9 mouse cellular contexts compared by ENCODE assay signal in the genomic region with DNA sequence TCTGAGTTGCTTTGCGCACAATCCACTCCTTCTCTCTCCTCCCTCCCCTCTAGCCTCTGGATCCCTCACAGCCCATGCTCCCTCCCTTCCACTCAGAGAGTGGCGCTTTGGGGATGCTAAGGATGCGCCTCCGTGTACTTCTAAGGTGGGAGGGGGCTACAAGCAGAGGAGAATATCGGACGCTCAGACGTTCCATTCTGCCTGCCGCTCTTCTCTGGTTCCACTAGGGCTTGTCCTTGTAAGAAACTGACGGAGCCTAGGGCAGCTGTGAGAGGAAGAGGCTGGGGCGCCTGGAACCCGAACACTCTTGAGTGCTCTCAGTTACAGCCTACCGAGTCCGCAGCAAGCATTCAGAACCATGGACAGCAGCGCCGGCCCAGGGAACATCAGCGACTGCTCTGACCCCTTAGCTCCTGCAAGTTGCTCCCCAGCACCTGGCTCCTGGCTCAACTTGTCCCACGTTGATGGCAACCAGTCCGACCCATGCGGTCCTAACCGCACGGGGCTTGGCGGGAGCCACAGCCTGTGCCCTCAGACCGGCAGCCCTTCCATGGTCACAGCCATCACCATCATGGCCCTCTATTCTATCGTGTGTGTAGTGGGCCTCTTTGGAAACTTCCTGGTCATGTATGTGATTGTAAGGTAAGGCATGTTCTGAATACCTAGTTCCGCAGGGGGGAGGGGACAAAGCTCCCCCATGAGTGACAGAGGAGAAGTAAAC. TPM values are rescaled to one million over a fixed set of nuclear protein-coding genes. Genes with fewer than 3 reads are reported as not detected.
DNase-seq lines count a peak whose midpoint lies in the region; ATAC-seq and TF ChIP-seq lines count a peak whose summit lies in the region.
"Had no signal": no experiment of that assay in that cellular context is flagged by ENCODE, and none has a peak within 500 bp of the region (broad histone marks: within the 10 kb centered on the region; RNA-seq: fewer than 3 reads in every experiment).

No protein-coding gene starts in this region.

- H3K9ac ChIP-seq in ES-Bruce4 (ENCODE audit: low read depth, poor library complexity, severe bottlenecking), result no peak overlapping the region
- H3K9ac ChIP-seq in neural tube, embryonic 14.5 days (replicated peaks; ENCODE audit: low read depth, low read length), result 0 out of 2 replicates have a peak overlapping the region, but pooled peaks have one; percentile 28

- TF ChIP-seq CTCF in ES-Bruce4 (IDR thresholded peaks at IDR 0.05; ENCODE audit: low read depth, low read length), result no peak

- ATAC-seq in frontal cortex, adult (ENCODE audit: low TSS enrichment), result peak; percentile 94
- peak; percentile 46 to 68 for ATAC-seq in hematopoietic stem cell, adult 5-6 weeks (replicated peaks in 1 of 2; ENCODE audit: insufficient read depth in 1 of 2, low FRiP score in 2 of 2, low TSS enrichment in 1 of 2, low read depth in 1 of 2, poor library complexity in 2 of 2, severe bottlenecking in 2 of 2)
- peak; percentile 92 for ATAC-seq in neural tube, embryonic 14.5 days (ENCODE audit: low read depth)

- H3K27ac ChIP-seq in ES-Bruce4 (ENCODE audit: insufficient read depth, low read length), result no peak overlapping the region
- H3K27ac ChIP-seq in neural tube, embryonic 14.5 days (ENCODE audit: low read depth, low read length), result no peak overlapping the region

- no peaks in the 10 kb centered on the region for H3K4me1 ChIP-seq in ES-Bruce4 (ENCODE audit: control insufficient read depth, insufficient read depth, low read length)
- H3K4me1 ChIP-seq in neural tube, embryonic 14.5 days (ENCODE audit: control insufficient read depth, insufficient read depth, low read length), result no peaks in the 10 kb centered on the region

- 5% methylated on average over 25 of the region's 25 CpGs for WGBS in neural tube, embryonic 14.5 days

- TF ChIP-seq EP300 in ES-Bruce4 (IDR thresholded peaks at IDR 0.05; ENCODE audit: insufficient read depth, low read depth, low read length), result no peak

- H3K4me3 ChIP-seq in ES-Bruce4 (ENCODE audit: low read depth, low read length), result peak overlapping the region; percentile 62
- peak overlapping the region; percentile 33 for H3K4me3 ChIP-seq in neural tube, embryonic 14.5 days (ENCODE audit: low read depth, low read length)

- DNase-seq in frontal cortex, postnatal 14 days (ENCODE audit: low spot score in 2 of 2), result no peak
- DNase-seq in embryo, embryonic 11 days, result peak; percentile 77
- peak; percentile 16 for DNase-seq in left cerebral cortex, postnatal 4 days
- DNase-seq in yolk sac, embryonic 10.5 days (ENCODE audit: low spot score), result peak; percentile 37

- no peak for TF ChIP-seq POLR2A in ES-Bruce4 (IDR thresholded peaks at IDR 0.05; ENCODE audit: insufficient read depth, low read length)

- H3K4me2 ChIP-seq in neural tube, embryonic 14.5 days (ENCODE audit: low read depth, low read length), result peak overlapping the region; percentile 52

- no peaks in the 10 kb centered on the region; the same call in 1 of the 2 replicates for H3K27me3 ChIP-seq in ES-Bruce4 (ENCODE audit: control insufficient read depth, insufficient read depth, low read length, poor library complexity, severe bottlenecking)
- H3K27me3 ChIP-seq in neural tube, embryonic 14.5 days (ENCODE audit: control insufficient read depth, insufficient read depth, low read length), result no peaks in the 10 kb centered on the region

- no peaks in the 10 kb centered on the region for H3K9me3 ChIP-seq in ES-Bruce4 (replicated peaks; ENCODE audit: control insufficient read depth, insufficient read depth, low read length, poor library complexity, severe bottlenecking)
- H3K9me3 ChIP-seq in neural tube, embryonic 14.5 days (ENCODE audit: control insufficient read depth, low read length), result no peaks in the 10 kb centered on the region

- no peaks in the 10 kb centered on the region for H3K36me3 ChIP-seq in ES-Bruce4 (ENCODE audit: control insufficient read depth, insufficient read depth, low read length, poor library complexity, severe bottlenecking)
- H3K36me3 ChIP-seq in neural tube, embryonic 14.5 days (ENCODE audit: control insufficient read depth, insufficient read depth, low read length), result no peaks in the 10 kb centered on the region

- intact Hi-C loops in left cerebral cortex, postnatal 4 days (cut with DNase I), result loop anchor here (5.0 kb wide), 1 partner anchor 756 kb away; no protein-coding TSS in a partner anchor

RNA-seq across cellular contexts. Expression of a gene that starts 27.1 kb away (rescaled TPM):
- polyA plus RNA-seq in ES-Bruce4 (2011; ENCODE audit: insufficient read depth, insufficient read length, low read depth, missing spikeins), result not detected in 2 replicates
- not detected in 2 replicates for total RNA-seq in hematopoietic stem cell, adult 5-6 weeks (2017)
- not detected for total RNA-seq in left cerebral cortex, postnatal 4 days (2021)
- polyA plus RNA-seq in neural tube, embryonic 14.5 days (2014; fragmentation: Nextera tagmentation; extraction: Ambion mirVana), result not detected in 2 replicates
- total RNA-seq: left cerebral cortex, adult 8-10 months had no signal

RNA-seq across cellular contexts. Expression of a gene that starts 30.4 kb away (rescaled TPM):
- not detected in 2 replicates for polyA plus RNA-seq in ES-Bruce4 (2011; ENCODE audit: insufficient read depth, insufficient read length, low read depth, missing spikeins)
- total RNA-seq in hematopoietic stem cell, adult 5-6 weeks (2017), result not detected in 2 replicates
- total RNA-seq in left cerebral cortex, postnatal 4 days (2021), result 1 to 10 TPM; 7.7 to 9.2 TPM
- polyA plus RNA-seq in neural tube, embryonic 14.5 days (2014; fragmentation: Nextera tagmentation; extraction: Ambion mirVana), result 3.2 and 5.1 TPM in 2 replicates

Comparison
In these comparisons a context has a peak if more than half of its experiments do, and no peak if none do; other contexts are left out.
1. DNase-seq: peak in embryo, embryonic 11 days (single experiment), left cerebral cortex, postnatal 4 days (single experiment) and yolk sac, embryonic 10.5 days (single experiment); none in frontal cortex, postnatal 14 days (0 of 2).
2. Peak in every context shown above with its lines, with median percentiles within 50 percentile points of each other: ATAC-seq.